Mouse (Mus musculus) kidney, postnatal 4 days (tissue): Measurements from ENCODE around the gene Mrpl14.

Experiments
- DNase-seq, 2 experiments: peaks; one replicate each; pipeline ENCODE4 v3.0.0; 2021; ENCODE audit warnings: mixed read lengths in 2 of 2

Mrpl14 gene

GRCm38 (mm10) chr17:45727481-45727880 is 41.4 kb downstream of the Mrpl14 start:
- no peak for DNase-seq

GRCm38 (mm10) chr17:45727983-45728723 is 42.0 kb downstream of the Mrpl14 start:
- DNase-seq = no peak

- no peak for DNase-seq
Measured at GRCm38 (mm10) chr17:45729387-45729786, 43.3 kb downstream of the Mrpl14 start.

DNA sequence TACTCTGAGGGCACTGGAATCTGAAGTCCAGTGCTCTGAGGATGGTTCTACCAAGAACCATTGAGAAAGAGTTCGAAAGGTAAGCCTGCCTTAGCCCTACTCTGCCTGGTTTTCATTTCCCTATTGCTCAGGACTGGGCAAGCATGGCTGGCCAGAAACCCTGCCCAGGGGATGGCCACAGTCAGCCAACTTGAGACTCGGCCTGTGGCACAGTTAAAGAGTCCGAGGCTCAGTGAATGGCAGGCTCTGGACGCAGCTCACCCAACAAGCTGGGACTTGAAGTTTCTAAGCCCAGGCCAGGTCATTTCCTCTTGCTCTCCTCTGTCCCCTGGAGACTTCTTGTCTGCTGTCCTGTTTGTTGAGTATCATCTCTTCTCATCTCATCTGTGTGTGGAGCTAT is 44.6 kb downstream of the Mrpl14 start:
- DNase-seq = no peak

GRCm38 (mm10) chr17:45731172-45731864 is 45.2 kb downstream of the Mrpl14 start:
- DNase-seq = peak; percentile 91 to 92

GRCm38 (mm10) chr17:45733038-45733734 is 47.1 kb downstream of the Mrpl14 start:
- DNase-seq = peak; percentile 32 to 48

GRCm38 (mm10) chr17:45733735-45734301 is 47.7 kb downstream of the Mrpl14 start, which contains the start of gene 1600014C23Rik:
Gene 1600014C23Rik (minus strand): TSS chr17:45733844.
- DNase-seq = peak; percentile 80 to 85

DNA sequence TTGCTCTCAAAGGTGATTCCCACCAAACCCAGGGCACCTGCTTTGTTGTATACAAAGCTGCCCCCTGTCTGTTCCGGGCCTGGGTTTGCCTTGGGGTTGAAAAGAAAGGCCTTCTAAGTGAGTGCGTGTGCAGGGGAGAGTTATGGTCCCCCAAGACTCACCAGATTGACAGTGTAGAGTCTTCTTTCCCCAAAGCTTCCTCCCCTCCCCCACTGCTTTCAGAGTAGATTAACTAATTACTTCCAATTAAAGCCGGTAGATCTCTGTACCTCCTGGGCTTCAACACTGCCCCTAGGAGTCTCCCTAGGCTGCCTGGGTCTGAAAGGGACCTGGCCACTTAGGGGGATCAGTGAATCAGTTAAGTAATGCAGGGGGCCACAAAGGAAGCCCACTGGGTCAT is 48.2 kb downstream of the Mrpl14 start:
- DNase-seq = no peak

GRCm38 (mm10) chr17:45734881-45735280 is 48.8 kb downstream of the Mrpl14 start:
- DNase-seq = no peak

GRCm38 (mm10) chr17:45735382-45736310 is 49.5 kb downstream of the Mrpl14 start:
- peak; percentile 93 to 94 for DNase-seq

DNA sequence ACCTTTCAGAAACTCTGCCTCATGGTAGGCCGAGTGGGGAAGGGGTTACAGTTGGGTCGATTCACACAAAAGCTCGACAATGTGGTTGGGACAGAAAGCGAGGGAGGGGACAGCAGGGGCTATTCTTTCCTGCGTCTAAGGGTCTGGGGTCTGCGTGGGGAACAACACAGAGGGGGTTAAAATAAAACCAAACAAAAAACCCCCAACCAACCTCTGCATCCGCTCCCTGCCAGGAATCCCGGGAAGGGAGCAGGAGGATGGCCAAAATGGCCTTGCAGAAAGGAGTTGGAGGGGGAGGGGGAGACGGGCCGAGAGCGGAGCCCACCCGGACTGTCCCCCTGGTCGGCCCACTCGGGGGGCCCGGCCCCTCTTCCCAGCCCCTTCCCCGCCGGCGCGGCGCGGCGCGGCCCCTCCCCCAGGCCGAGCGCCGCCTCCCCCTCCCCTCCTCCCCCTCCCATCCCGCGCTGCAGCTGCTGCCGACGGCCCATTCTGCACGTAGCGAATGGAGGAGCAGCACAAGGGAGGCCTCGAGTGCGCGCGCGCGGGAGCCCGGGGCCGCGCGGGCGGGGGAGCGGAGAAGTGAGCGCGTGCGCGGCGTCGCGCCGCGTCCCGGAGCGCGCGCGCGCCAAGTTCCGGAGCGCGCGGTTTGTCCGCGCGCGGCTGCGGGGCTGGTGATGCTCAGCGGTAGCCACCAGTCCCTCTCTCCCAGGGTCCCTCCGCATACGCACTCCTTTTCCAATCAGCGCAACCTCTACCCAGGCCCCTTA is 50.4 kb downstream of the Mrpl14 start:
- peak; percentile 89 to 93 for DNase-seq

DNA sequence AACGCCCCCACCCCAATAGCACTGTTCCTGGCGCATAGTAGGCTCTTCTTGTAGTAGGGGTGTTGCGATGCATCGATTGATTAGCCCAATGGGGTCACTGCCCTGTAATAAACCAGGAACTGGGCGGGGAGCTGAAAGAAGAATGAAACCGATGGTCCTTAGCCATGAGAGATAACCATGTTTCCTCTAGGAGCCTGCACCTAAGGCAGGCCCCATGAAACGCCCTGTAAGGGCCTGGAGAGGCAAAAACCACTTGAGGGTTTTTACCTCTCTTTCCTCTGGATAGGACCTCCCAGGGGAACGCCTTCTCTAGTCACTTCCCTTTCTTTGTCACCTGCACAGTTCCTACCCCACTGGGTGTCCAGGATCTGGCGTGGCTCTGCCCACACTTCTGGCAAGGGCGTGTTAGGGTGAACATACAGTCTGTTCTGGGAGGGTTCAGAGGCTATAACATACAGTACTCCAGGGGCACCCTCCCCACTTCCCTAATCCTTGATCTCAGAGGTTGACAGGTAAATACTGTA is 51.0 kb downstream of the Mrpl14 start:
- DNase-seq = no peak

GRCm38 (mm10) chr17:45742371-45743147 is 56.4 kb downstream of the Mrpl14 start:
- no peak for DNase-seq

DNA sequence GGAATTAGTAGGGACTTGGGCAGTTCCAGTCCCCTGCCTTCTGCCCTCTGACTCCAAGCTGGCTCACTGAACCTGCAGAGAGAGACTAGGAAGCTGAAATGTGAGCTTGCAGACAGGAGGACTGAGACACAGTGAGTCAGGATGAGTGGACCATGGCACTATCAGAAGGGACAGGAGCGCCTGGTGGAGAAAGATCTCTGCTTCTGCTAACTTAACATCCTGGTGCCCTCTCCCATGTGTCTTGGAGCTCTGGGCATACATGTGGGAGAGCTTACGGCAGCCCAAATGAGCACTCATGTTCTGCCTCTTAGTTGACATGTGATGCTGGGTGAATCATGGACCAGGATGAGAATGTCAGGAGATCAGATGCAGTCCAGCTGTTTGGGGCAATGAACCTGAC is 59.5 kb downstream of the Mrpl14 start:
- no peak for DNase-seq

GRCm38 (mm10) chr17:45746755-45747154 is 60.6 kb downstream of the Mrpl14 start:
- DNase-seq = no peak

GRCm38 (mm10) chr17:45747293-45747692 is 61.2 kb downstream of the Mrpl14 start:
- no peak for DNase-seq
